Mouse (Mus musculus): ENCODE data around the gene Nox3. TPM values are rescaled to one million over a fixed set of nuclear protein-coding genes. Genes with fewer than 3 reads are reported as not detected.

Nox3 gene
- total RNA-seq, 2 experiments from 2014 or later = 0.17 TPM; not detected in 1

- peak; percentile 15 to 27 for DNase-seq (ENCODE audit: low spot score in 2 of 2)
- intact Hi-C loops (cut with DNase I) = no loop called here
These were observed 84.9 kb downstream of the Nox3 start for GRCm38 (mm10) chr17:3610928-3611780.

DNA sequence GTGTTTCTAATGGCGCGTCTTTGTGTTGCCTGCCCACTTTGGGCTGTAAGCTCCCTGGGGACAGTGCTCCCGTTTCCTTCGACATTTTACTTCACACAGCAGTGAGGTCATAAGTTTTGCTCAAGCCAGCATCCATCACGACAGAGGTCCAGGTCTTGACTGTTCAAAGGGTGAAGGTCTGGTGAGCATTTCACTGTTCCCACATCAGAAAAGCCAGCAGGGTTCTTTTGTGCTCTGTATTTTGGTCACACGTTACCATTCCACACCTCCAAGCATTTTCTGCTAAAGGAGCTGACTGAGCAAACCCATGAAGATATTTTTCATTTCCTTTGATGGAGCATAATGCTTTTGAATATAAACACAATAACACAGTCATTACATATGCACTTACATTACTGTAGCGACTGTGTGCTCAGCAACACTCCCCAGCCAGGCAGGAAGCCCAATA lies 85.7 kb downstream of the Nox3 start:
- DNase-seq (ENCODE audit: low spot score in 2 of 2) = no peak
- intact Hi-C loops (cut with DNase I) = no loop called here

GRCm38 (mm10) chr17:3602954-3603672 lies 92.9 kb downstream of the Nox3 start:
- intact Hi-C loops (cut with DNase I) = no loop called here
- no peak for DNase-seq (ENCODE audit: low spot score in 2 of 2)

DNA sequence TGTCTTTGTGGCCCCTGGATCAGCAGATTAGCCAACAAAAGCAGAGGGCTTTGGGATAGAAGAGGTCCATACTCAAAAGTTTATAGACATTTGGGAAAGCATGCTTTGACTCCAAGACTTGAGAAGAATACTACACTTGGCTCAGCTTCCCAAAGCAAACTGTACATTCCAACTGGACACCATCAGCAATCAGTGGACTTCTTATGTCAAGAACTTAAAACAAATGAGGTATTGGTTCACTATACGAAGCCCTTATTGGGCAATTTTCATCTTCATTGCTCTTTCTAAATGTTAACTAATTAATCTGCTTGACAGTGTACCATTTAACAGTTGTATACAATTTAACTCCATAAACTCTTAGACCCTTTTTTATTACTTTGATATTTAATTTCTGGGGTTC lies 97.7 kb downstream of the Nox3 start:
- DNase-seq (ENCODE audit: low spot score in 2 of 2) = no peak
- intact Hi-C loops (cut with DNase I) = no loop called here

- DNase-seq (ENCODE audit: low spot score in 2 of 2) = no peak
- intact Hi-C loops (cut with DNase I) = no loop called here
These were observed 98.2 kb downstream of the Nox3 start for GRCm38 (mm10) chr17:3597866-3598265.

- intact Hi-C loops (cut with DNase I) = no loop called here
These were observed 98.9 kb downstream of the Nox3 start for GRCm38 (mm10) chr17:3597130-3597529.

More at GRCm38 (mm10) chr17:3597130-3597529, 98.9 kb downstream of the Nox3 start:
- no peak for DNase-seq (ENCODE audit: low spot score in 2 of 2)

Other genes starting within 250 kb of the Nox3 start
- 1 to 10 TPM; 1.2 to 2.4 TPM for gene Cldn20, start 163.7 kb downstream of the Nox3 start, total RNA-seq (2021)
- 1 to 10 TPM; 6.6 to 7.2 TPM for gene Tfb1m, start 138.5 kb downstream of the Nox3 start, total RNA-seq (2021)